Mouse (Mus musculus) liver, postnatal 0 days (tissue): Measurements from ENCODE around the gene Trex2.

Experiments used
- CTCF ChIP-seq: sonication (generic); IDR thresholded peaks from 2 replicates; pipeline ENCODE4 v1.5.1; 2016; ENCODE audit warnings: antibody characterized with exemption, low read depth
- EP300 ChIP-seq: IDR thresholded peaks from 2 replicates; pipeline ENCODE4 v1.6.1; 2016; ENCODE audit warnings: antibody characterized with exemption, low read depth, mild to moderate bottlenecking

- no peak for TF ChIP-seq CTCF
- TF ChIP-seq EP300, result no peak
These were observed 6.3 kb upstream of the Trex2 start for GRCm38 (mm10) chrX:73441428-73441827.
